ENCODE assay signal across 12 mouse cellular contexts in genomic region chr9:65175939-65176871, GRCm38 (mm10). TPM values are rescaled to one million over a fixed set of nuclear protein-coding genes. Genes with fewer than 3 reads are reported as not detected.
DNase-seq lines count a peak whose midpoint lies in the region; ATAC-seq and TF ChIP-seq lines count a peak whose summit lies in the region.
"Had no signal": no experiment of that assay in that cellular context is flagged by ENCODE, and none has a peak within 500 bp of the region (broad histone marks: within the 10 kb centered on the region; RNA-seq: fewer than 3 reads in every experiment).

No protein-coding gene starts in this region.

- peak overlapping the region; percentile 28 for H3K9ac ChIP-seq in hindbrain, embryonic 12.5 days
- H3K9ac ChIP-seq in midbrain, postnatal 0 days (replicated peaks; ENCODE audit: low read length, poor library complexity, severe bottlenecking), result 0 out of 2 replicates have a peak overlapping the region, but pooled peaks have one; percentile 1
- H3K9ac ChIP-seq: lung, embryonic 15.5 days had no signal

- TF ChIP-seq CTCF in midbrain, postnatal 0 days (IDR thresholded peaks at IDR 0.05), result peak; percentile 65

- peak overlapping the region; percentile 25 for H3K4me2 ChIP-seq in hindbrain, embryonic 12.5 days (replicated peaks)
- no peak overlapping the region for H3K4me2 ChIP-seq in midbrain, postnatal 0 days (ENCODE audit: low read depth, low read length, poor library complexity, severe bottlenecking)
- H3K4me2 ChIP-seq: lung, embryonic 15.5 days had no signal

- no peaks in the 10 kb centered on the region for H3K9me3 ChIP-seq in hindbrain, embryonic 12.5 days (replicated peaks)
- H3K9me3 ChIP-seq in midbrain, postnatal 0 days (ENCODE audit: low read length), result no peaks in the 10 kb centered on the region
- H3K9me3 ChIP-seq: lung, embryonic 15.5 days had no signal

- 13% methylated on average over 9 of the region's 9 CpGs for WGBS in hindbrain, embryonic 12.5 days
- 20% methylated on average over 9 of the region's 9 CpGs for WGBS in midbrain, postnatal 0 days

- peak overlapping the region; percentile 94 for H3K27ac ChIP-seq in hindbrain, embryonic 12.5 days
- peak overlapping the region; percentile 63 for H3K27ac ChIP-seq in midbrain, postnatal 0 days (ENCODE audit: low read depth, low read length)
- H3K27ac ChIP-seq: gastrocnemius, adult 2 months; lung, embryonic 15.5 days had no signal

- no peaks in the 10 kb centered on the region for H3K27me3 ChIP-seq in hindbrain, embryonic 12.5 days
- no peaks in the 10 kb centered on the region for H3K27me3 ChIP-seq in midbrain, postnatal 0 days (ENCODE audit: insufficient read depth, low read length)
- H3K27me3 ChIP-seq: lung, embryonic 15.5 days had no signal

- no peak for DNase-seq in frontal cortex, postnatal 10 days (ENCODE audit: low spot score in 2 of 2)
- DNase-seq in embryo, embryonic 10.5 days (ENCODE audit: low spot score), result peak; percentile 79
- DNase-seq in midbrain, postnatal 0 days (ENCODE audit: low spot score), result peak; percentile 64
- DNase-seq in spleen, adult 12 weeks (ENCODE audit: low spot score), result no peak
- DNase-seq: cerebellum, adult 11-12 months; gastrocnemius, adult 2 months; heart, postnatal 4 days had no signal

- 0 out of 2 replicates have a peak, but pooled peaks cover 2% of the 10 kb centered on the region for H3K36me3 ChIP-seq in hindbrain, embryonic 12.5 days
- H3K36me3 ChIP-seq in midbrain, postnatal 0 days (ENCODE audit: insufficient read depth, low read length), result 0 out of 2 replicates have a peak, but pooled peaks cover 7% of the 10 kb centered on the region
- H3K36me3 ChIP-seq: lung, embryonic 15.5 days had no signal

- H3K4me3 ChIP-seq in hindbrain, embryonic 12.5 days, result no peak overlapping the region
- no peak overlapping the region for H3K4me3 ChIP-seq in midbrain, postnatal 0 days (ENCODE audit: low read depth, low read length)
- H3K4me3 ChIP-seq: gastrocnemius, adult 2 months; lung, embryonic 15.5 days had no signal

- peak; percentile 16; the same call in 1 of the 2 replicates for ATAC-seq in frontal cortex, adult (ENCODE audit: low TSS enrichment)
- peak; percentile 73 for ATAC-seq in hindbrain, embryonic 12.5 days (ENCODE audit: low FRiP score)
- peak; percentile 57 for ATAC-seq in midbrain, postnatal 0 days (ENCODE audit: low FRiP score)
- no peak for ATAC-seq in cerebellum, adult (ENCODE audit: insufficient number of reproducible peaks, low FRiP score, low TSS enrichment)
- ATAC-seq in monocyte, adult 5-6 weeks (replicated peaks; ENCODE audit: insufficient number of reproducible peaks, low FRiP score, low TSS enrichment, poor library complexity, severe bottlenecking), result no peak

- H3K4me1 ChIP-seq in hindbrain, embryonic 12.5 days, result peaks cover 64% of the 10 kb centered on the region
- peaks cover 14% of the 10 kb centered on the region for H3K4me1 ChIP-seq in midbrain, postnatal 0 days (ENCODE audit: insufficient read depth, low read length)

RNA-seq across cellular contexts. Expression of gene Parp16, which starts 18.9 kb away (rescaled TPM):
- polyA plus RNA-seq in hindbrain, embryonic 12.5 days (2016; fragmentation: Nextera tagmentation; extraction: Ambion mirVana), result 5.8 and 6.4 TPM in 2 replicates
- 7.5 and 8.0 TPM in 2 replicates for total RNA-seq in midbrain, postnatal 0 days (2014; rRNA removed)
- 7.0 and 7.7 TPM in 2 replicates for polyA plus RNA-seq in midbrain, postnatal 0 days (2015; fragmentation: Nextera tagmentation; extraction: Ambion mirVana)
- total RNA-seq in monocyte, adult 5-6 weeks (2017), result 1.9 to 3.1 TPM (median 2.3 TPM) in 3 replicates

RNA-seq across cellular contexts. Expression of gene Igdcc3, which starts 35.2 kb away (rescaled TPM):
- 30.9 and 34.4 TPM in 2 replicates for polyA plus RNA-seq in hindbrain, embryonic 12.5 days (2016; fragmentation: Nextera tagmentation; extraction: Ambion mirVana)
- total RNA-seq in midbrain, postnatal 0 days (2014; rRNA removed), result 5.3 and 7.7 TPM in 2 replicates
- 6.4 and 6.6 TPM in 2 replicates for polyA plus RNA-seq in midbrain, postnatal 0 days (2015; fragmentation: Nextera tagmentation; extraction: Ambion mirVana)
- total RNA-seq in monocyte, adult 5-6 weeks (2017), result not detected in 3 replicates

Comparison
In these comparisons a context has a peak if more than half of its experiments do, and no peak if none do; other contexts are left out.
1. ATAC-seq: peak in frontal cortex, adult (single experiment), hindbrain, embryonic 12.5 days (single experiment) and midbrain, postnatal 0 days (single experiment); none in cerebellum, adult (single experiment) and monocyte, adult 5-6 weeks (single experiment).
2. DNase-seq: peak in embryo, embryonic 10.5 days (single experiment) and midbrain, postnatal 0 days (single experiment); none in frontal cortex, postnatal 10 days (0 of 2) and spleen, adult 12 weeks (single experiment).